Comparison of ENCODE assay signal across 10 mouse cellular contexts in the genomic region with DNA sequence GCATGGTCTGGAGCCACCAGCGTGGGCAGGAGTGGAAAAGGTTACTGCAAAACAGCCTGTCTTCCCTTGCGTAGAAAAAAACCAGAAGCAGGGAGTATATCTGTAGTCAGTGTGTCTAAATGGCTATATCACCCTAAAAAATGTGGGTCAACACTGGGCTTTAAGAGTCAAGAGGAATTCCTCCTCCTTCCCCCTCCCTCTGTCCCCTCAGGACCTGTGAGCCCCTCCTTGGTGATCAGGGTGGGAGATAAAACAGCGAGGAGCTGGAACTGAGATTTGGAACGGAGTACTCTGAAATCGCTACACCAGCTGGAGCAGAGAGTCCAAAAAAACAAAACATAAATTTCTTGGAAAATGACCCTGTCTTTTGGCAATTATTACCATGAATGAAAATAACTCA. TPM values are rescaled to one million over a fixed set of nuclear protein-coding genes. Genes with fewer than 3 reads are reported as not detected.
DNase-seq lines count a peak whose midpoint lies in the region; ATAC-seq and TF ChIP-seq lines count a peak whose summit lies in the region.
"Had no signal": no experiment of that assay in that cellular context is flagged by ENCODE, and none has a peak within 500 bp of the region (broad histone marks: within the 10 kb centered on the region; RNA-seq: fewer than 3 reads in every experiment).

No protein-coding gene starts in this region.

- TF ChIP-seq CTCF in heart, postnatal 0 days (IDR thresholded peaks at IDR 0.05; ENCODE audit: low read depth) = no peak

- no peak overlapping the region for H3K4me3 ChIP-seq in heart, embryonic 11.5 days (ENCODE audit: low read depth, low read length)
- no peak overlapping the region for H3K4me3 ChIP-seq in midbrain, embryonic 11.5 days (ENCODE audit: low read depth, low read length)
- no peak overlapping the region for H3K4me3 ChIP-seq in midbrain, embryonic 14.5 days (replicated peaks; ENCODE audit: low read depth, low read length)
- H3K4me3 ChIP-seq in heart, postnatal 0 days (ENCODE audit: low read depth, low read length) = no peak overlapping the region
- no peak overlapping the region for H3K4me3 ChIP-seq in stomach, embryonic 16.5 days (replicated peaks; ENCODE audit: low read length)

- TF ChIP-seq EP300 in heart, postnatal 0 days (IDR thresholded peaks at IDR 0.05; ENCODE audit: low read depth) = no peak

- DNase-seq in heart, adult 11 months = peak; percentile 89
- peak; percentile 21 for DNase-seq in midbrain, embryonic 11.5 days (ENCODE audit: low spot score, missing footprints)
- DNase-seq in midbrain, embryonic 14.5 days = no peak
- DNase-seq in heart, postnatal 0 days (ENCODE audit: low spot score) = no peak
- DNase-seq in right cerebral cortex, adult 18-20 months = no peak
- DNase-seq: cerebellum, adult 9-10 months had no signal

- no peak overlapping the region for H3K4me2 ChIP-seq in heart, embryonic 11.5 days
- no peak overlapping the region for H3K4me2 ChIP-seq in midbrain, embryonic 11.5 days
- H3K4me2 ChIP-seq in midbrain, embryonic 14.5 days (ENCODE audit: low read length) = no peak overlapping the region
- H3K4me2 ChIP-seq in heart, postnatal 0 days (ENCODE audit: low read depth, low read length) = peak overlapping the region; percentile 46
- peak overlapping the region; percentile 9; the same call in 1 of the 2 replicates for H3K4me2 ChIP-seq in stomach, embryonic 16.5 days (ENCODE audit: low read depth, low read length)

- H3K4me1 ChIP-seq in heart, embryonic 11.5 days (ENCODE audit: control insufficient read depth, insufficient read depth, low read length) = peaks cover 12% of the 10 kb centered on the region; the same call in 1 of the 2 replicates
- no peaks in the 10 kb centered on the region for H3K4me1 ChIP-seq in midbrain, embryonic 11.5 days (ENCODE audit: control insufficient read depth, insufficient read depth, low read length)
- no peaks in the 10 kb centered on the region for H3K4me1 ChIP-seq in midbrain, embryonic 14.5 days (ENCODE audit: control insufficient read depth, insufficient read depth, low read length)
- peaks cover 9% of the 10 kb centered on the region for H3K4me1 ChIP-seq in heart, postnatal 0 days (ENCODE audit: control insufficient read depth, insufficient read depth)
- H3K4me1 ChIP-seq in stomach, embryonic 16.5 days (ENCODE audit: control insufficient read depth, insufficient read depth, low read length) = peaks cover 8% of the 10 kb centered on the region; the same call in 1 of the 2 replicates

- no peaks in the 10 kb centered on the region for H3K27me3 ChIP-seq in heart, embryonic 11.5 days (ENCODE audit: control insufficient read depth, insufficient read depth, low read length)
- H3K27me3 ChIP-seq in midbrain, embryonic 11.5 days (ENCODE audit: control insufficient read depth, insufficient read depth, low read length) = no peaks in the 10 kb centered on the region
- no peaks in the 10 kb centered on the region for H3K27me3 ChIP-seq in midbrain, embryonic 14.5 days (ENCODE audit: control insufficient read depth, insufficient read depth, low read length)
- H3K27me3 ChIP-seq in heart, postnatal 0 days (ENCODE audit: control insufficient read depth, insufficient read depth, low read length) = no peaks in the 10 kb centered on the region
- H3K27me3 ChIP-seq in stomach, embryonic 16.5 days (ENCODE audit: control insufficient read depth, insufficient read depth, low read length) = no peaks in the 10 kb centered on the region

- no peaks in the 10 kb centered on the region for H3K36me3 ChIP-seq in heart, embryonic 11.5 days (ENCODE audit: control insufficient read depth, insufficient read depth, low read length)
- no peaks in the 10 kb centered on the region for H3K36me3 ChIP-seq in midbrain, embryonic 11.5 days (ENCODE audit: control insufficient read depth, insufficient read depth, low read length)
- H3K36me3 ChIP-seq in midbrain, embryonic 14.5 days (ENCODE audit: control insufficient read depth, insufficient read depth, low read length) = no peaks in the 10 kb centered on the region
- no peaks in the 10 kb centered on the region for H3K36me3 ChIP-seq in heart, postnatal 0 days (replicated peaks; ENCODE audit: control insufficient read depth, insufficient read depth, low read length)
- no peaks in the 10 kb centered on the region for H3K36me3 ChIP-seq in stomach, embryonic 16.5 days (ENCODE audit: control insufficient read depth, insufficient read depth, low read length)

- H3K9ac ChIP-seq in heart, embryonic 11.5 days (ENCODE audit: low read depth, low read length) = no peak overlapping the region
- no peak overlapping the region for H3K9ac ChIP-seq in midbrain, embryonic 11.5 days (ENCODE audit: low read length)
- H3K9ac ChIP-seq in midbrain, embryonic 14.5 days (replicated peaks; ENCODE audit: low read length) = no peak overlapping the region
- H3K9ac ChIP-seq in heart, postnatal 0 days (replicated peaks; ENCODE audit: low read depth, low read length) = 0 out of 2 replicates have a peak overlapping the region, but pooled peaks have one; percentile 3
- H3K9ac ChIP-seq in stomach, embryonic 16.5 days (ENCODE audit: low read length) = no peak overlapping the region

- 48% methylated on average over 5 of the region's 5 CpGs for whole genome bisulfite sequencing in heart, embryonic 11.5 days (ENCODE audit: insufficient replicate concordance)
- 84% methylated on average over 5 of the region's 5 CpGs for WGBS in midbrain, embryonic 11.5 days
- WGBS in midbrain, embryonic 14.5 days = 86% methylated on average over 5 of the region's 5 CpGs
- WGBS in heart, postnatal 0 days = 60% methylated on average over 5 of the region's 5 CpGs
- WGBS in stomach, embryonic 16.5 days = 24% methylated on average over 5 of the region's 5 CpGs

- H3K27ac ChIP-seq in heart, embryonic 11.5 days (ENCODE audit: low read depth, low read length) = no peak overlapping the region
- no peak overlapping the region for H3K27ac ChIP-seq in midbrain, embryonic 11.5 days (ENCODE audit: low read depth, low read length)
- H3K27ac ChIP-seq in midbrain, embryonic 14.5 days (replicated peaks; ENCODE audit: low read depth, low read length) = no peak overlapping the region
- peak overlapping the region; percentile 70 for H3K27ac ChIP-seq in heart, postnatal 0 days (ENCODE audit: low read depth)
- H3K27ac ChIP-seq in stomach, embryonic 16.5 days (ENCODE audit: low read length) = no peak overlapping the region

- ATAC-seq in heart, embryonic 11.5 days (replicated peaks; ENCODE audit: insufficient number of reproducible peaks, low FRiP score, low TSS enrichment) = no peak
- no peak for ATAC-seq in midbrain, embryonic 11.5 days (ENCODE audit: low FRiP score)
- ATAC-seq in midbrain, embryonic 14.5 days (ENCODE audit: low FRiP score, low TSS enrichment) = no peak
- no peak for ATAC-seq in heart, postnatal 0 days (ENCODE audit: insufficient read depth, low read depth)
- peak; percentile 29; the same call in 1 of the 2 replicates for ATAC-seq in stomach, embryonic 16.5 days (ENCODE audit: insufficient read depth, low FRiP score)
- ATAC-seq: activated CD4-positive, CD25-positive, alpha-beta regulatory T cell, adult 4 months; midbrain, embryonic 16.5 days had no signal

- no peaks in the 10 kb centered on the region for H3K9me3 ChIP-seq in heart, embryonic 11.5 days (replicated peaks; ENCODE audit: control insufficient read depth, low read length)
- H3K9me3 ChIP-seq in midbrain, embryonic 11.5 days (ENCODE audit: control insufficient read depth, low read length) = no peaks in the 10 kb centered on the region
- no peaks in the 10 kb centered on the region for H3K9me3 ChIP-seq in midbrain, embryonic 14.5 days (ENCODE audit: control insufficient read depth, low read length)
- H3K9me3 ChIP-seq in heart, postnatal 0 days (replicated peaks; ENCODE audit: control insufficient read depth, low read length) = no peaks in the 10 kb centered on the region
- H3K9me3 ChIP-seq in stomach, embryonic 16.5 days (replicated peaks; ENCODE audit: control insufficient read depth, low read length) = no peaks in the 10 kb centered on the region

RNA-seq across cellular contexts. Expression of a gene that starts 50.3 kb away (rescaled TPM):
- polyA plus RNA-seq in heart, embryonic 11.5 days (2014; fragmentation: Nextera tagmentation; extraction: Ambion mirVana) = 10.1 and 14.3 TPM in 2 replicates
- 12.2 and 13.3 TPM in 2 replicates for polyA plus RNA-seq in midbrain, embryonic 11.5 days (2014; fragmentation: Nextera tagmentation; extraction: Ambion mirVana)
- 12.1 and 15.0 TPM in 2 replicates for polyA plus RNA-seq in midbrain, embryonic 14.5 days (2014; fragmentation: Nextera tagmentation; extraction: Ambion mirVana)
- 17.2 and 39.6 TPM in 2 replicates for total RNA-seq in heart, postnatal 0 days (2014; rRNA removed; ENCODE audit: low replicate concordance)
- 10.3 and 11.1 TPM in 2 replicates for polyA plus RNA-seq in heart, postnatal 0 days (2015; fragmentation: Nextera tagmentation; extraction: Ambion mirVana)
- polyA plus RNA-seq in stomach, embryonic 16.5 days (2015; fragmentation: Nextera tagmentation; extraction: Ambion mirVana) = 5.7 and 7.1 TPM in 2 replicates

RNA-seq across cellular contexts. Expression of a gene that starts 56.3 kb away (rescaled TPM):
- polyA plus RNA-seq in heart, embryonic 11.5 days (2014; fragmentation: Nextera tagmentation; extraction: Ambion mirVana) = 27.4 and 28.1 TPM in 2 replicates
- 57.0 and 63.0 TPM in 2 replicates for polyA plus RNA-seq in midbrain, embryonic 11.5 days (2014; fragmentation: Nextera tagmentation; extraction: Ambion mirVana)
- 47.4 and 52.1 TPM in 2 replicates for polyA plus RNA-seq in midbrain, embryonic 14.5 days (2014; fragmentation: Nextera tagmentation; extraction: Ambion mirVana)
- 30.8 and 43.9 TPM in 2 replicates for total RNA-seq in heart, postnatal 0 days (2014; rRNA removed; ENCODE audit: low replicate concordance)
- polyA plus RNA-seq in heart, postnatal 0 days (2015; fragmentation: Nextera tagmentation; extraction: Ambion mirVana) = 42.7 and 48.2 TPM in 2 replicates
- 29.9 and 39.6 TPM in 2 replicates for polyA plus RNA-seq in stomach, embryonic 16.5 days (2015; fragmentation: Nextera tagmentation; extraction: Ambion mirVana)

Comparison
In these comparisons a context has a peak if more than half of its experiments do, and no peak if none do; other contexts are left out.
1. DNase-seq: peak in heart, adult 11 months (single experiment) and midbrain, embryonic 11.5 days (single experiment); none in midbrain, embryonic 14.5 days (single experiment), heart, postnatal 0 days (single experiment) and right cerebral cortex, adult 18-20 months (single experiment).
2. H3K4me2 ChIP-seq: peak in heart, postnatal 0 days (single experiment) and stomach, embryonic 16.5 days (single experiment); none in heart, embryonic 11.5 days (single experiment), midbrain, embryonic 11.5 days (single experiment) and midbrain, embryonic 14.5 days (single experiment).